Mouse (Mus musculus) spleen, postnatal 10 days (tissue): Measurements from ENCODE around the gene Gatb.

Experiments
- DNase-seq, 2 experiments: peaks; one replicate each; pipeline ENCODE4 v3.0.0; 2021 to 2022; ENCODE audit warnings: low spot score in 2 of 2

Gatb gene

DNA sequence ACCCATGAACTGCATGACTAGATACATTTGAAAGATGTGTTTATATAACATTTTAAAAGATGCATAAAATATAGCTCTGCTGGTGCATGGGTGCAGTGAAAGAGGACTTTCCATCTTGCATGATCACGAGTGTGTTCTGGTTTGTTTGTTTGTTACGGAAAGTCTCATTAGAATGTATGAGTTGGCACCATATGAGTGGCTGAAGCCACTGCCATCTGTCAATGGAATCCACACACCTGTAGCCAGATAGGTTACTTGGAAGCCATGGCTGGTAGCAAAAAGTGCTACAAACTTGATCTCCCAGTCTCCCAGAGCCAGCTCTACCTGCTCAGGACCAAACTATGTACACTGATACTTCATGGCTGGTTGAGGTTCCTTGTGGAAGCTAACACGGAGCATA is 81.6 kb downstream of the Gatb start:
- no peak for DNase-seq

DNA sequence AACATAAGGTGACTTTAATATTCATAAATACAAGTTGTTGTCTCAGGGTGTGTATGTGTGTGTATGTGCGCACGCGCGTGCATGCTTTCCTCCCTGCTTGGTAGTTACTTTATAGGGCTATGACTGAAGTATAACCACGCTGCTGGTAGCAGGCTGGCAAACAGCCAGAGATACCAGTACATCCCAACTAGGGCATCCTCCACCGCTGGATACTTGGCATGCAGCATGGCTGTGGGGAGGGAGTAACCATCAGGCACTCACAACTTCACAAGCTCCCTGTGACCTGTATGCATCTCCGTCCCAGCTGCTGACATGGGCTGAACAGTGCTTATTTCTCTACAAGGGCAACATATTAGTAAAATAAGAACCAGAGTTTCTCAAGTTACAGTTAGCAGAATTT is 85.8 kb downstream of the Gatb start:
- no peak for DNase-seq

DNA sequence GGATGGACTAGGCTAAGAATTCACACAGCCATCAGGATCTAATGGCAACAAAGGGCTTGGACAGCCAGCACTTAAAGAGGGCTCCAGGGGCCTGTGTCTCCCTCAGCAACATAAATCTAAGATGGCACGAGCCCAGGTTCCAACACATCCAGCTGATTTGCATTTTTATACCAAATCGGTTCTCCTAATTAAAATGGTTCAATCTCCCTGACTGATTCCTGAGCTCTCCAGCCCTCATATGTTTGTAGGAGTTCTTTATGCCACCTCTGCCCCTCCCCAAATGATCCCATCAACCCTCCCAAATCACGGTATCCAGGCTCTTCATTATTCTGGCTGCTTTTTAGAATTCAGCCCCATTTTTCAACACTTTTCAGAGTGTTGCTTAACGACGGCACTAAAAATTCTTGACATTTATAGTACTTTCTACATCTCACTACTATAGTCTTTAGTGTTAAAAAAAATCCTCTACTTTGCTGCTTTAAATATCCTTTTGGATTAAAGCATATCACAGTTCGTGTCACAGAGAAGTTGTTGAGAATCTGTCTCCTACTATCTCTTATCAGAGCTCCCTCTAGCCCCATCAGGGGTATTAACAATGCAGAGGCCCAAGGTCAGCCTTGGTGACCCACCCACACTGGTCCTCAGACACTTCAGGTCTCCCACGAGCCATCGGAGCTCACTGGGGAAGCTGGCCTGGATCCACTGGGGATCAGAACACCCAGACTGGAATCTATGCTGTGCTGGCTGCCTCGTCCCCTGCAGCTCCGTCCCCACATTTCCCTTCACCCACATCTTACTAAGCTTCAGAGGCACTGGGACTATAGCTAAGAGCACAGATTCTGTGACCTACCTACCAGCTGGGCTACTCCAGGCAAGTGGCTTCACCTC is 88.3 kb downstream of the Gatb start:
- DNase-seq: no peak

DNA sequence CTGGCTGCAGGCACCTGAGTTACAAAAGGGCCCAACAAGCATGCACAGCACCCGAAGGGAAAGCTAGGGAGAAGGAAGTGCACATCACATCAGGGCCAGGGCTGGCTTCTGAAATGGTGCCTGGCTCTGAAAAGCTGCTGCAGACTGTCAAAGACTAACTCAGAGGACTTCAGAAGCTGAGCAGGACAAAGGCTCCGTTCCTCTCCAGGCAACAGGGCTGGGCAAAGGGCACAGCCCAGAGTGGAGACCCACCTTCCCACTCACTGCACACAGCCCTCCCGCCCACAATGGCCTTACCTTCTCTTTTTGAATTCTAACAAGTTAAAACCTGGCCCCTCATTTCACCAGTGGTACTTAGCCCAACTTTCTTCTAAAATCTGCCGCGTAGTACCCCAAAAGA is 89.9 kb downstream of the Gatb start:
- DNase-seq: no peak

DNA sequence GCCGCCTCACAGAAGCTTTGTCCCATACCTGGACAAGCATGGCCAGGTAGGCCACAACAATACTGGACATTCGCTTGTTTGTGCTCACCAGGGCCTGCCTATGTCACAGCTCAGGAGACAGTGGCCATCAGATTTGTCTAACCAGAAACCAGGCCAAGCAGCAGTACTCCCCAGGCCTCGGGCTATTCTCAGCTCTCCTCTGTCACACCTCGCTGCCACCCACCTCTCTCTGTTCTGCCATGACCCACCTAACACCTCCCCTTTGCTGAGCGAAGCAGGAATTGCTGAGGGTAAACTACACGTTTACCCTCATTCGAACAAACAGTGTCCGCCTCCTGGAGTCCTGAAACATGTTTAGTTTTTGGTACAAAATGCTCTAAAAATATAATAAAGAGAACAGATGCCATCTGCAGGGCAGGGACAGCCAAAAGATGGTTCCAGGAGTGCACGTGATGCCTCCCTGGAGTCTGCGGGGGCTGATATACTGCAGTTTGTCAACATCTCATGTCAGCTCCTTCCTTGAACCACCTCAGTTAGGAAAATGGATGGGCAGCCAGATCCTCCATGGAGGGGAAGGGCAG is 90.8 kb downstream of the Gatb start:
- DNase-seq: no peak

DNA sequence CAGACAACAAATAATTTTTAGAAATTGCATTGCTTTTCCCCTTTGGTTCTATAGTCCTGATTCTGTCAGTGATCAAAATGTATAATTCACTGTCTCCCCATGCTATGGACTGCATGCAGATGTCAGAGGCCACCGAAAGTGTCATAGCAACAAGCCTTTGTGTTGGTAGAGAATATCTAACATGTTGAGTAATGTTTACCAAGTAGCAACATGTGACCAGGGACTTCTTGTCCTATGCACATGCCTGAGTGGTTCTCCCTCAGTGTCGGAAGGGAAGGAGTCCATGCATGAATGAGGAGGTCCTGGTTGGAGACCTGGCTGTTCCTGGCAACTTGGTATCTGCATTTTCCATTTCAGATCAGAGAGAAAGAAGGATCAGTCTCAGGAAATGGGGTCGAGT is 92.2 kb downstream of the Gatb start:
- no peak for DNase-seq

DNA sequence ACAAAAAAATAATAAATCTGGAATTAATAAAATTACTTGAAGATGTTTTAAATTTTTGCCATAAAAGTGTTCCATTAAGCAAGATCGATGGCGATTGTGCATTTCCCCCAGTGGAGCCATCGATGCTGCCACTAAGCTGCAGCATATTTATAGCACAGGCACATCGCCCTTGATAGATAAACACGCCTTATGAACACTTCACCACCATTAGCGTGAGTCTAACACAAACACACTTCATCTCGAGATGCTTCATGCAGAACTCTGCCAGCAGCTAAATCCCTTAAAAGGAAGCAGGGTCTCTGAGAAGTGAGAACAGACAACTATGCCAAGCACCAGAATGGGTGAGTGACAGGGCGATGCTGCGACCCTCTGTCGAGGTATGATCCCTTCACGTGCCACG is 92.8 kb downstream of the Gatb start:
- no peak for DNase-seq

DNA sequence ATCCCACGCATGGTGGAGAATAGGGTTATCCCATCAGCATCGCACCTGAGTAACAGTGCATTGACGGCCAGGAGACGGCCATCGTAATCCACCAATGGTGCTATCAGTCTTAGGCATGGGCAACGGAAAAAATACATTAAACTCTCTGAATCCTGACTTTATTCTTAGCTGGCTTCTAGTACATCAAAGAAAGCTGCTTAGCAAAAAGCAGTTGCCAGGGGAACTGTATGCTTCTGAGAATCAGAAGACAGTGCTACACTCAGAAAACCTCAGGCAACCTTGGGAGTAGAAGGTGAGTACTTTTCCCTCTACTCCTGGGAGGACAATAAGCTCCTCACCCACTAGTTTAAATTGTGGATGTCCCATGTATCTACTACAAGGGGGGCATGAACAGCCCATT is 93.8 kb downstream of the Gatb start:
- no peak for DNase-seq

DNA sequence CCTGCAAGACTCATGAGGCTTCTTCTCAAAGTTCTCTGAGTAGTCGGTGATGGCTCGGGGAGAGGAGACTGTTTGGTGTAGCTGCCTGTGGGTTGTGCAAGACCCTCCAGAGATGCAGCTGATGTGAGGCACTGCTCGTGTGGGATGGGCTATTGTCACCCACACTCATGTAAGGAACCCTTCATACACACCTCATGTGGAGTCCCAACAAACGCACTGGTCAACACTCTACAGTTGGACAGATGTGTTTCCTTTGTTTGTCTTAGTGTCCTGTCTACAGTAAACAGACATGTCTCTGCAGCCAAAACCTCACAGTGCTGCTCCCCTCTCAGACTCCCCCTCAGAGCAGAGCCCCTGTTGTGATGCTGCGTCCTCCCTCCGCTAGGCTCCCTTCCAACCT is 95.9 kb downstream of the Gatb start:
- DNase-seq: no peak

DNA sequence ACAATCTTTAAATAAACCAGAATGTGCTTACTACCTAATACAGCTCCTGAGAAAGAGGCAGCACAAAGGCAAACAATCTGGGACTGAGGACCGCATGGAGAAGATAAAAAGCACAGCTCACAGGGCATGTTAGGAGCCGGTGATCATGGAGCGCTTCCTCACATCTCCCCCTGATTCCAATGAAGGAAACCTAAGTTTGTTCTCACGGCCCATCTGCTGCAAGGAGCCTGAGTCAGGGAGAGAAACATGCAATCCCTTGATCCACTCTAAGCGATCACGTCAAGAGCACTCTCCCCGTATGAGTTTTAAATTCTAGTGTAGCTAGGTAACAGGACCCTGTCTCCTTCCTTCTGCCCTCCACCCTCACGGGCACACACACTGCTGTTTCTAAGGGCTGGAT is 103.2 kb downstream of the Gatb start:
- DNase-seq: no peak

DNA sequence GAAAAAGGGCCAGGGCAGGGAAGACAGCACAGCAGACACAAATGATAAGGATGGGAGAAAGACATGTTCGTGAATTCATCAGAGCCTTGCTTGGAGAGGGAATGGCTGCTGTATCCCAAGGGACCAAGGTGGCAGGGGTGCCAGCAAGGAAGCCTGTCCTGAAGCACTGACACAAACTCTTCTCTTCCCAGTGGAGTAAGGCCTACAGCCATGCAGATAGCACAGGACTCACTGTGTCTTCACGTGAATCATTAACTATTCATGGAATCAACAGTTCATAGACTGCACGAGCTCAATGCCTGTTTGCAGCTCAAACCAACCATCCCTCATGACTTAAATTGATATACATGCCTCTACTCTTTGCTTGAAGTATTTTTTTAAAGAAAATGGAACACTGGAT is 104.0 kb downstream of the Gatb start:
- DNase-seq: no peak

DNA sequence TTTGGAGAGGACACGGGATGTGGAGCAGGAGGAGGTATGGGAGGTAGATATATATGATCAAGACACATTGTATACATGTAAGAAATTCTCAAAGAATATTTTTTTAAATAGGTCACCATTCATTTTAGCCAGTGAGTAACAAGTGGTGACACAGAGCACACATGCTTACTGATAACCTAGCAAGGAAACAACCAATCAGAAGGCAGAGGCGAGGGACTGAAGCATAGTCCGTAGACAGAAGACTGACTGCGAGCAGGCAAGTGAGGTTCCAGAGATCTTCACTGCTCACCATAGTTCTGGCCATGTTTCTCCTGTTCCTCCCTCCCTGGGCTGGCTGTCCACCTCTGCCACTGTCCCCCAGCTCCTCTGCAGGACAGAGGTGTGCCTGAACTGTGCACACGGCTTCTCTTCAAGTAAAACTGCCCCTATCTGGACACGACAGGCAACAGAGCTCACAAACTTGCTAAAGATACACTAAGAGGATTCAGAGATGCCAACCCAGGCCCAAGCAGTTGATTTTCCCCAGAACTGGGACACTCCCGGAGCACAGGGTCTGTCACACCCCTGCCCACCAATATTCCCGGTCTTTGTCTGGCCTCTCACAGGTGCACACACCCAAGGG is 105.5 kb downstream of the Gatb start:
- no peak for DNase-seq

DNA sequence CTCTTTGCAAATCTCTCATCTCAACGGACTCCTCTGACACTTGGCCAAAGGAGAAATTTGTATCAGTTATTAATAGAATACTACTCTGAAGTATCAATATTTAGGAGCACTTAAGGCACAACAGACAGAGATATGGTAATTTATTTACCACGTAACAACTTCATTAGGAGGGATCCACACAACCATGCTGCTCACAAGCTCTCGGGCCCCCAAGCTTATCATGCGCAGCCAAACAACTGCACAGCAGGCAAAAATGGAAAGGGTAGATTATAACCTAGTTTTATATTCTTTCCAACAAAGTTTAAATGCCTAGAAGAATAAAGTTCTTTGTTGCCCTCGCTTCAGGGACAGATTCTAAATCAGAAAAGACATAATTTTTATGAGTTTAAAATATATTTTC is 106.0 kb downstream of the Gatb start:
- DNase-seq: no peak

DNA sequence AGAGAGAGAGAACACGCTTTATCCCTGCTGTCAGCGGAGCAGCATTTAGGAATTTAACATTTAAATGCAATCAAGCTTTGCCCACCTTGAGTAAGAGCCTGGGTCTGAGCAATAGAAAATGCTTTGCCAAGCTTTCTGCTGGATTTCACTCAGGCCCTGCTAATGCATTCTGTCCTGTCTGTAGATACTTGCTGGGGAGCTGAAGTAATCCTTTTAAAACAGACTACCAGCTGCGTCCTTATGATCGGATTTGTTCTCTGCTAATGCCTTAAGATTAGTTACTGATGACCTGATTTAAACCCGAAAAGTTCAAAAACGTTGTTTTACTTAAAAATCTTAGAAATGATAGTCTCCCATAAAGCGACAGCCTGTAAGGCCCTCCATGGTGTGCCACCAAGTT is 107.2 kb downstream of the Gatb start:
- DNase-seq: no peak

DNA sequence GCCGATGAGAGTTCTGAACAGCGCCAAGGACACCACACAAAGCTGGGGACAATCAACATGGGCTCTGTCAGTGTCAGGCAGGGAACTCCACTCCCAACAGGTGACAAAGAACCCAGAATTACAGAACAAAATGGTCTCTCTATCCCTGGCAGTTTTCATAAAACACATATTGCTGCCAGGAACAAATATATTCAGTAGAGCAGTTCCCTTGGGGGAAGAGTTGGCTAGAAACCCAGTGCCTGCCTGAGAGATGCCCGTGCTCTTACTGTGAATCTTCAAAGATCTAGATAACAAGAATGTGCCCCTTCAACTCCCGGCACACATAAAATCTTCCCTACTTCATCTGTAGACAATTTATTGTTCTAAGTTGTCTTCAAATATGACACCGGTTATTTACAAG is 109.7 kb downstream of the Gatb start:
- no peak for DNase-seq

DNA sequence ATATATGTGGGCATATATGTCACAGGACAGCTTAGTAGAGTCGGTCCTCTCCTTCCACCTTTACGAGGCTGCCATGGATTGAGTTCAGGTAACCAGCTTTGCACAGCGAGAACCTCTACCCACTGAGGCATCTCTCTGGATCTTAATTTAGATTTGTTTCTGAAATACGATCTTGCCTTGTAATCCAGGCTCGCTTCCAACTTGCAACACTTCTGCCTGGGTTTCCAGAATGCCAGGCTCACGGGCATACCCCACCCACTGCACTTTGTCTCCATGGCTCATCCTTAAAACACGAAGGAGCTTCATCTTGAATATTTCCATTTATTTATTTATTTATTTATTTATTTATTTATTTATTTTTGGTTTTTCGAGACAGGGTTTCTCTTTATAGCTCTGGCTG is 111.4 kb downstream of the Gatb start:
- DNase-seq: no peak

DNA sequence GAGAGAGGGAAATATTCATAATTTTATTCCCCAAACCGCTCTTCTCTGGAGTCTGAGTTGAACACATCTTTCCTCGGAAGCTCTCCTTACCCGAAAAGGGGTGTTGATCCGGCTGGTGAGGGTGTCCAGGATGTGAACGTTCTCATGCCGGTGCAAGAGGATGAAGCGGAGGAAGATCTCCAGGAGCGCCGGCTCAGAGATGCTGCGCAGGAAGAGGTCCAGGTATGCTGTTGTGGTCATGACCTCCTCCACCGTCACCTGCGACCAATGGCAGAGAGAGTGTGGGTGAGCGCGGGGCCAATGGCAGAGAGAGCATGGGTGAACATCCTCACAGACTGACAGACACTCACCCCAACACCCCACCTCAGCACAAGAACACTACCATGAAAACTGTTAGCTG is 114.4 kb downstream of the Gatb start:
- no peak for DNase-seq

DNA sequence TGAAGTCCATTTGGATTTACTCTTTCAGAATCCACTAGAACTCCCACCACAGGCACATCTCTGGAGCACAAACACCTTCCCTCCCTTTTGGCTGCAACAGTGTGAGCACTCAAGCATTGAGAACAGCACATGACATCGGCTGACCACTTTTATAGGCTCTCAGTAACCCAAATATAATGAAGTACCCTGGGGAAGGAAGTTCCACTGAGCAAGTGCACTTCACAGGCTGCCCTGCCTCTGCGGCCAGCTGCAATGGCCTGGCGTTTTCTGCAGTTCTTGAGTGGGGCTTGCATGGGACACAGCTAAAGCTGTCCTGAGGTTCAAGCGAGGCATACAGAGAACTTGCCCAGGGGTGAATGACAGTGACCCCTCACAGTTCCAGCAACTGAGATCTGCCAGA is 117.2 kb downstream of the Gatb start:
- DNase-seq: no peak

DNA sequence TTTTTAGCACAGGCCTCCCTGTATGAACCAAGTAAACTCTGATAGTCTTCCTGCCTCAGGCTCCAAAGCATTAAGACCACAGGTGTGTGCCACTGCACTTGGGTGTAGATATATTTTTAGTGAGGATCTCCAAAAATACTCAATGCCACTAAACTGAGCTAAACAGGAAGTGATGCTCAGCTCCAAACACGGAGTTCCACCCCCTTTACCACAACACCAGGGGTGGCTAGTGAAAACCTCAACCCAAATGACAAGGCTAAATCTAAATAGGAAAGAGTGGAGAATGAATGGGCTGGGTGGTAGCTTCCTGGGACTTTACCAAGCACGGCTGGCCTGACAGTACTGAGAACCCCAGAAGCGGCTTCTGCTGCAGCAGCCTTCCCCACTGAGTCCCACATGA is 119.1 kb downstream of the Gatb start:
- DNase-seq: no peak

DNA sequence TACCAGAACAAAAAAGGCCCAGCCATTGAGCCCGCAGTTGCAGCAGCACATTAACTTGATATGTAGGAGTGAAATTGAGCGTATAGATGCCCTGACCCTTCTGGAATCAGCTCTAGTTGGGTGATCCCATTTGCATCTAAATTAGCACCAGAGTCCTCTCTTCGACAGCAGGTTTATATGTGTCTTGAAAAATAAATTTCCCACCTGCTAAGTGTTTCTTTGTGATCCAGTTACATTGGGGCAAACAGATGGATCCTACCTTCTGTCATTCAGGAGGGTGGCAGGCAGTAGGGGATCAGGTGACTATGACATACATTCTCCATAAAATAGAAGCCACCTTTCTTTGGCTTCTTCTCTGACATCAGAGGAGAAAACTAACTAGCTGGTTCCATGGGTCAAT is 121.1 kb downstream of the Gatb start:
- DNase-seq: no peak

DNA sequence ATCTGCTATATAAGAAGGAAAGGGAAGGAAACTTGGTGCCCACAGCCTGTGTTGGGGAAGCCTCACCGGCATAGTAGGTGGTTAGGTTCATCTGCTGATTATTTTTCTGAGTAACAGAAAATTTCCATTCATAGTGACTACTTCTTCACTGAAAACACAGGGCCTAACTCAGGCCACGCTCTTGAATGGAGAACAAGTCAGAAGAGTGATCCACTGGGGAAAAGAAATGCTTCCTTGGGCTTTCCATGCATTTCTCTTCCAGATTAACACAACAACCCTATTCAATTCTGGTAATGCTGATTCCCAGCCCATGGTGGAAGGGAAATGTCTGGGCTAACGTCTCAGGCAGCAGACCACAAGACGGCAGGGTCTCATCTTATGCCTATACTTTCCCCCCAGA is 124.6 kb downstream of the Gatb start:
- no peak for DNase-seq

DNA sequence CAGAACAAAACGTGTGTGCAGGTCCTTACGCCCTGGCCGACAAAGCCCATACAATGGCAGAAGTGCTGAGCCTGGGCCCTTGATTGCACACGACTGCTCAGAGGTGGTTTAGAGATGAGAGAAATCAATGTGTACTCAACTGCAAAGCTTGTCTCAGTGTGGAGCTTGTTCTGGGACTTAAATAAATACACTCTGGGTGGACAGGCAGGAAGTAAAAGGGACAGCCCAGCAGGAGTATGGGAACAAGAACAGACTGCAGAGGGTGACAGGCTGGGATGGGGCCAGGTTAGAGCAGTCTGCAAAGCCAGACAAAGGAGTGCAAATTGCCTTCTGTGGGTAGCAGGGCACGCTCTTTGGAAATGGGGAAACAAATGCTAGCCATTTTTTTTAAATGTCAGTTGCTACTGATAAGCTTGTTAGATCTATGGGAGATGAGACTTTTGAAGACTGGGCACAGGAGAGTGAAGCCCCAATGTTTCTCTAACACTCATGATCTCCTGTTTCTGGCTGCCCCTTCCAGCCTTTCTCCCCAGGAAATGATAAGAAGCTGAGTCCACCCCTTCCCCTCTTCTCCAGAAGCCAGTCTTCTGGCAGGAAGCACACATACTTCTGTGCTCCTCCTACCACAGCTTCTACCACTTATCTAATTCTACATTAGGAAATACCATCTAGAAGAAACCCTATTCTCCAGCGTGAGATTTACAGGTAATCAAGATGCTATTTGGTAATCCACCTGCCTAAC is 129.4 kb downstream of the Gatb start:
- DNase-seq: no peak
